Mouse (Mus musculus): ENCODE results near the gene Cox7a2l. TPM values are rescaled to one million over a fixed set of nuclear protein-coding genes. Genes with fewer than 3 reads are reported as not detected.

Cox7a2l gene
- polyA plus RNA-seq, 1 experiment from 2014 or later = 179 TPM

- Histone ChIP-seq H3K9ac (ENCODE audit: low read depth, low read length) (no peak overlapping the region), H3K36me3 (ENCODE audit: control insufficient read depth, insufficient read depth, low read length) (no peaks in the 10 kb centered on the region), H3K9me3 (ENCODE audit: control insufficient read depth, low read length) (no peaks in the 10 kb centered on the region), H3K4me1 (replicated peaks; ENCODE audit: control insufficient read depth, insufficient read depth, low read length) (no peaks in the 10 kb centered on the region), H3K27me3 (ENCODE audit: control insufficient read depth, insufficient read depth, low read length) (no peaks in the 10 kb centered on the region), H3K27ac (ENCODE audit: low read depth, low read length) (no peak overlapping the region), H3K4me2 (replicated peaks; ENCODE audit: low read depth, low read length) (no peak overlapping the region), H3K4me3 (ENCODE audit: low read depth, low read length) (no peak overlapping the region)
- DNase-seq (ENCODE audit: low spot score) = no peak
- no peak for ATAC-seq (ENCODE audit: low FRiP score)
- 93% methylated on average over 7 of the region's 7 CpGs for WGBS
Observed at GRCm38 (mm10) chr17:83481551-83481950, 35.6 kb downstream of the Cox7a2l start.

DNA sequence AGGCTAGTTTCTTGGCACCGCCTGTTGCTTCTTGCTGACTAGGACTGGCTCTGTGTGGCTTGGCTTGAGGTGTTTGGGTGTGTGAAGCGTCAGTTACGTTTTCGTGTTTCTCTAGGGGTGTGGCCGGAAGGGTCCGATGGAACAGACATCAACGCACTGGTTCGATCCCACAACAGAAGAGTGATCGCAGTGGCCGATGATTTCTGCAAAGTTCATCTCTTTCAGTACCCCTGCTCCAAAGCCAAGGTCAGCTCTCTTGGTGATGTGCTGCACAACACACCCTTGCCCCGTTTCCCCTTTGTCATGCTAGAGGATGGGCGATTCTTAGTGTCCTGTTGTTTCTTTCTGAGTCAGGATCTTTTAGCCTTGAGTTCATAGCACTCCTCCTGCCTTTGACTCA is 40.0 kb downstream of the Cox7a2l start:
- no peak overlapping the region for H3K4me3 ChIP-seq (ENCODE audit: low read depth, low read length)
- no peaks in the 10 kb centered on the region for H3K27me3 ChIP-seq (ENCODE audit: control insufficient read depth, insufficient read depth, low read length)
- H3K4me2 ChIP-seq (replicated peaks; ENCODE audit: low read depth, low read length) = no peak overlapping the region
- no peak overlapping the region for H3K27ac ChIP-seq (ENCODE audit: low read depth, low read length)
- H3K4me1 ChIP-seq (replicated peaks; ENCODE audit: control insufficient read depth, insufficient read depth, low read length) = no peaks in the 10 kb centered on the region
- ATAC-seq (ENCODE audit: low FRiP score) (no peak), DNase-seq (ENCODE audit: low spot score) (no peak)
- no peaks in the 10 kb centered on the region for H3K9me3 ChIP-seq (ENCODE audit: control insufficient read depth, low read length)
- 97% methylated on average over 12 of the region's 12 CpGs for WGBS
- H3K9ac ChIP-seq (ENCODE audit: low read depth, low read length) = no peak overlapping the region
- H3K36me3 ChIP-seq (ENCODE audit: control insufficient read depth, insufficient read depth, low read length) = 0 out of 2 replicates have a peak, but pooled peaks cover 10% of the 10 kb centered on the region

GRCm38 (mm10) chr17:83469586-83469985 is 47.5 kb downstream of the Cox7a2l start:
- H3K36me3 ChIP-seq (ENCODE audit: control insufficient read depth, insufficient read depth, low read length) = 0 out of 2 replicates have a peak, but pooled peaks cover 10% of the 10 kb centered on the region
- no peaks in the 10 kb centered on the region for H3K27me3 ChIP-seq (ENCODE audit: control insufficient read depth, insufficient read depth, low read length)
- DNase-seq (ENCODE audit: low spot score) = no peak
- no peak overlapping the region for H3K4me3 ChIP-seq (ENCODE audit: low read depth, low read length)
- no peaks in the 10 kb centered on the region for H3K4me1 ChIP-seq (replicated peaks; ENCODE audit: control insufficient read depth, insufficient read depth, low read length)
- no peak for ATAC-seq (ENCODE audit: low FRiP score)
- H3K9ac ChIP-seq (ENCODE audit: low read depth, low read length) = no peak overlapping the region
- no peaks in the 10 kb centered on the region for H3K9me3 ChIP-seq (ENCODE audit: control insufficient read depth, low read length)
- no peak overlapping the region for H3K4me2 ChIP-seq (replicated peaks; ENCODE audit: low read depth, low read length)
- H3K27ac ChIP-seq (ENCODE audit: low read depth, low read length) = no peak overlapping the region
- 90% methylated on average over 2 of the region's 2 CpGs for WGBS

DNA sequence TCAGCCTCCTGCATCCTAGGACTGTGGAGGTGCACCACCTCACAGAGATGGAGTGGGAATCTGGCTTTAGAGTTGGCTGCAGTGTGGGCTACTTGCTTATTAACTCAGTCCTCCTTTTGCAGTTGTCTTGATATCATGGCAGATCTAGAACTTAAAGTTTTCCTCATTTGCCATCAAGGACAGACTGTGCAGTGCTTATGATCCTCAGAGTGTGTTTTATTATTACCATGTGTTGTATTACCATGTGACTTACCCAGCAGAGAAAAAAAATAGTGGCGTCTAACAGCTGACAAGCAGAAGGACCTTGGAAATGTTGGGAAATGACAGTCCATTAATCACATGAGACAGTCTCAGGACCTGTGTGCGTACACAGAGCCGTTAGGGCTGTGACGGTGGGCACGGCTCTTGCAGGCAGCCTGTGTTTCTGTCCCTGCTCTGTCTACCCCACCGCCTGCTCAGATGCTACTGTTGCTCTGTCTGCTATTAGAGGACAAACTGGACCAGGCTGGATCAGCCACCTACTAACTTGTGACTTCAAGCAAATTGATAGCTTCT is 50.4 kb downstream of the Cox7a2l start:
- ATAC-seq (ENCODE audit: low FRiP score) = 0 out of 2 replicates have a peak, but pooled peaks have one; percentile 43
- Histone ChIP-seq H3K9ac (ENCODE audit: low read depth, low read length) (no peak overlapping the region), H3K4me3 (ENCODE audit: low read depth, low read length) (no peak overlapping the region), H3K27ac (ENCODE audit: low read depth, low read length) (no peak overlapping the region), H3K9me3 (ENCODE audit: control insufficient read depth, low read length) (no peaks in the 10 kb centered on the region), H3K27me3 (ENCODE audit: control insufficient read depth, insufficient read depth, low read length) (no peaks in the 10 kb centered on the region), H3K36me3 (ENCODE audit: control insufficient read depth, insufficient read depth, low read length) (no peaks in the 10 kb centered on the region), H3K4me1 (replicated peaks; ENCODE audit: control insufficient read depth, insufficient read depth, low read length) (no peaks in the 10 kb centered on the region), H3K4me2 (replicated peaks; ENCODE audit: low read depth, low read length) (no peak overlapping the region)
- WGBS = 79% methylated on average over 6 of the region's 6 CpGs
- no peak for DNase-seq (ENCODE audit: low spot score)

DNA sequence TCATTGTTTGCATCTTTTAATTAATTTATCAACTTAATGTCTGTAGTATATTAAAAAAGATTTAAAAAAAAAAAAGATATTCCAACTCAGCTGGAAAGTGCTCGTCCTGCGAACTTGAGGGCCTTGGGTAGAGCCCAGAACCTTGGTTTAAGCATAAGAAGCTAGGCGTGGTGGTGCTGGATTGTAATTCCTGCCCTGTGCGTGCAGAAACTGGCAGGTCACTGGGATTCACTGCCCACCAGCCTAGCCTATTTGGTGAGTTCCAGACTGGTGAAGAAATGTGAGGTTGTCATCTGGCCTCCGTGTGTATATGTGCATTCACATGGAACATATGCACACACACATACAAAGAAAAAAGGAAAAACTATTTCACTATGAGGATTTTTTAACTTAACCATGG is 51.2 kb downstream of the Cox7a2l start:
- Histone ChIP-seq H3K27ac (ENCODE audit: low read depth, low read length) (no peak overlapping the region), H3K4me3 (ENCODE audit: low read depth, low read length) (no peak overlapping the region), H3K27me3 (ENCODE audit: control insufficient read depth, insufficient read depth, low read length) (no peaks in the 10 kb centered on the region), H3K9me3 (ENCODE audit: control insufficient read depth, low read length) (no peaks in the 10 kb centered on the region), H3K9ac (ENCODE audit: low read depth, low read length) (no peak overlapping the region), H3K4me2 (replicated peaks; ENCODE audit: low read depth, low read length) (no peak overlapping the region), H3K4me1 (replicated peaks; ENCODE audit: control insufficient read depth, insufficient read depth, low read length) (no peaks in the 10 kb centered on the region), H3K36me3 (ENCODE audit: control insufficient read depth, insufficient read depth, low read length) (no peaks in the 10 kb centered on the region)
- 92% methylated on average over 5 of the region's 5 CpGs for WGBS
- no peak for DNase-seq (ENCODE audit: low spot score)
- ATAC-seq (ENCODE audit: low FRiP score) = no peak

GRCm38 (mm10) chr17:83457271-83457670 is 59.9 kb downstream of the Cox7a2l start:
- Histone ChIP-seq H3K9me3 (ENCODE audit: control insufficient read depth, low read length) (no peaks in the 10 kb centered on the region), H3K4me1 (replicated peaks; ENCODE audit: control insufficient read depth, insufficient read depth, low read length) (no peaks in the 10 kb centered on the region), H3K36me3 (ENCODE audit: control insufficient read depth, insufficient read depth, low read length) (0 out of 2 replicates have a peak, but pooled peaks cover 3% of the 10 kb centered on the region), H3K9ac (ENCODE audit: low read depth, low read length) (no peak overlapping the region), H3K4me3 (ENCODE audit: low read depth, low read length) (no peak overlapping the region), H3K4me2 (replicated peaks; ENCODE audit: low read depth, low read length) (no peak overlapping the region), H3K27me3 (ENCODE audit: control insufficient read depth, insufficient read depth, low read length) (no peaks in the 10 kb centered on the region), H3K27ac (ENCODE audit: low read depth, low read length) (no peak overlapping the region)
- 96% methylated on average over 1 of the region's 1 CpGs for WGBS
- ATAC-seq (ENCODE audit: low FRiP score) = no peak
- DNase-seq (ENCODE audit: low spot score) = no peak

DNA sequence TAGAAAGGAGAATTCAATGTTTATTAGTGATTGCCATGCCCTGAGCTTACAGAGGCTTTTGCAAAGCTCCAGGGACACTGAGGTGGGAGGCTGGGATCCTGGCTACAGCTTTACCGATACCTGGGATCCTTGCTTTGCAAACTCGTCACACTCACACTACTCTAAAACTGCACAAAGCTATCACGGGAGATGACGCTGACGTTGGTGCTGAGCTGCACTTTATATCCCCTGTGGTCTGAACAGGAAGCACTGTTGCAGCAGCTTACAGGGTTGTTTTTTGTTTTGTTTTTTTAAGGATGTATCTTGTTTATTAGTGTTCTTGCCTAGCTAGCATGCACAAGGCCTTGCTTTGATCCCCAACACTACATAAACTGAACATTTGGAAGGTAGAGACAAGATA is 63.5 kb downstream of the Cox7a2l start:
- Histone ChIP-seq H3K9ac (ENCODE audit: low read depth, low read length) (no peak overlapping the region), H3K4me1 (replicated peaks; ENCODE audit: control insufficient read depth, insufficient read depth, low read length) (no peaks in the 10 kb centered on the region), H3K27ac (ENCODE audit: low read depth, low read length) (no peak overlapping the region), H3K27me3 (ENCODE audit: control insufficient read depth, insufficient read depth, low read length) (no peaks in the 10 kb centered on the region), H3K9me3 (ENCODE audit: control insufficient read depth, low read length) (no peaks in the 10 kb centered on the region), H3K4me2 (replicated peaks; ENCODE audit: low read depth, low read length) (no peak overlapping the region), H3K4me3 (ENCODE audit: low read depth, low read length) (no peak overlapping the region), H3K36me3 (ENCODE audit: control insufficient read depth, insufficient read depth, low read length) (peaks cover 3% of the 10 kb centered on the region; the same call in 1 of the 2 replicates)
- DNase-seq (ENCODE audit: low spot score) (no peak), ATAC-seq (ENCODE audit: low FRiP score) (no peak)
- 89% methylated on average over 5 of the region's 5 CpGs for WGBS

GRCm38 (mm10) chr17:83452451-83452850 is 64.7 kb downstream of the Cox7a2l start:
- Histone ChIP-seq H3K9ac (ENCODE audit: low read depth, low read length) (no peak overlapping the region), H3K36me3 (ENCODE audit: control insufficient read depth, insufficient read depth, low read length) (peaks cover 3% of the 10 kb centered on the region; the same call in 1 of the 2 replicates), H3K27me3 (ENCODE audit: control insufficient read depth, insufficient read depth, low read length) (no peaks in the 10 kb centered on the region), H3K4me3 (ENCODE audit: low read depth, low read length) (no peak overlapping the region), H3K4me2 (replicated peaks; ENCODE audit: low read depth, low read length) (no peak overlapping the region), H3K27ac (ENCODE audit: low read depth, low read length) (no peak overlapping the region), H3K9me3 (ENCODE audit: control insufficient read depth, low read length) (no peaks in the 10 kb centered on the region), H3K4me1 (replicated peaks; ENCODE audit: control insufficient read depth, insufficient read depth, low read length) (no peaks in the 10 kb centered on the region)
- WGBS = 95% methylated on average over 8 of the region's 8 CpGs
- DNase-seq (ENCODE audit: low spot score) (no peak), ATAC-seq (ENCODE audit: low FRiP score) (no peak)

All from hindbrain, embryonic 11.5 days (tissue).